Mouse (Mus musculus): ENCODE results near the gene Sez6. TPM values are rescaled to one million over a fixed set of nuclear protein-coding genes. Genes with fewer than 3 reads are reported as not detected.

Sez6 gene
- total RNA-seq, 2 experiments from 2014 or later = 162 to 163 TPM

DNA sequence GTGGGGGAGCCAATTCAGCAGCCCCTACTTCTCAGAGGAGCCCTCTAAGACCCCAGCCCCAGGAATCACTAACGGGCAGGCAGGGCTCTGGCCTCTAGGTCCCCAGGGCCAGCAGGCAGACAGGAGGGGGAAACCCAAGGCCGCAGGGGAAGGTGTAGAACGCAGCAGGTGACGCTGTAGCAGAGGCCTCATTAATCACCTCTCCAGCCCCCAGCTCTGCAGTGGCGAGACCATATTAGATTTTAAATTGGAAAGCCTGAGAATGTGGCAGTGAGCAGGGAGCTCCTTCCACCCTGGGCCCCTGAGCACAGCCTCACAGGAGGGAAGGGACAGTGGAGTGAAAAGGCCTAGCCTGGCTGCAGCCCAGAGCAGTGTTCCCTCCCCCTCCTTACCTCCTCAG, 11.6 kb downstream of the Sez6 start:
- no peak for DNase-seq (ENCODE audit: low spot score in 2 of 2)

- DNase-seq (ENCODE audit: low spot score in 2 of 2) = no peak
Measured at GRCm38 (mm10) chr11:77947860-77948259, 17.3 kb downstream of the Sez6 start.

GRCm38 (mm10) chr11:77950125-77950685, 19.6 kb downstream of the Sez6 start:
- no peak for DNase-seq (ENCODE audit: low spot score in 2 of 2)

GRCm38 (mm10) chr11:77950797-77951228, 20.2 kb downstream of the Sez6 start:
- peak; percentile 72 to 90 for DNase-seq (ENCODE audit: low spot score in 2 of 2)

DNA sequence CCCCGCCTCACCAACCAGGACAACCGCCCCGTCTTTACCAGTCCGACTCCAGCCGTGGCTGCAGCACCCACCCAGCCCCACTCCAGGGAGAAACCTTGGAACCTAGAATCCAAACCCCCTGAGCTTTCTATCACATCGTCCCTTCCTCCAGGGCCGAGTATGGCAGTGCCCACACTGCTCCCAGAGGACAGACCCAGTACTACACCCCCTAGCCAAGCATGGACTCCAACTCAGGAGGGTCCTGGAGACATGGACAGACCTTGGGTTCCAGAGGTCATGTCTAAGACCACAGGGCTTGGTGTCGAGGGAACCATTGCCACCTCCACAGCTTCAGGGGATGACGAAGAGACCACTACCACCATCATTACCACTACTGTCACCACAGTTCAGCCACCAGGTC, 23.1 kb downstream of the Sez6 start:
- no peak for DNase-seq (ENCODE audit: low spot score in 2 of 2)

GRCm38 (mm10) chr11:77956428-77956827, 25.8 kb downstream of the Sez6 start:
- DNase-seq (ENCODE audit: low spot score in 2 of 2) = no peak

DNA sequence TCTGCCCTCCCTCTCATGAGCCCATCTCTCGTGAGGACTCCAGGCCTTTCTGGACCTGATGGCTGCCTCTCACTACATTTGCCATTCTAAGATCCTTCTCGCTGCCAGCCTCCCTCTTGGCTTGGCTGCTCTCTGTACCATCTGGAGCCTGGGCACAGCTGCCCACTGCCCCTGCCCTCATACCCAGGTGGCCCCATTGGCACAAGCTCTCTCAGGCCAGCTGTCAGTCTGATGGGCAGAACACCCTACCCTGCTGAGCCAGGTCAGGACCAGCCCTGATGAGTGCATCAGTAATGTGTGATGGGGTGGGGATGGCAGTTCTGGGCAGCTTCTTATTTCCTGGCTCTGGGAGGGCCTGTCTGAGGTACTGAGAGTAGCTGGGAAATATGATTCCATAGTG, 27.7 kb downstream of the Sez6 start:
- no peak for DNase-seq (ENCODE audit: low spot score in 2 of 2)

DNA sequence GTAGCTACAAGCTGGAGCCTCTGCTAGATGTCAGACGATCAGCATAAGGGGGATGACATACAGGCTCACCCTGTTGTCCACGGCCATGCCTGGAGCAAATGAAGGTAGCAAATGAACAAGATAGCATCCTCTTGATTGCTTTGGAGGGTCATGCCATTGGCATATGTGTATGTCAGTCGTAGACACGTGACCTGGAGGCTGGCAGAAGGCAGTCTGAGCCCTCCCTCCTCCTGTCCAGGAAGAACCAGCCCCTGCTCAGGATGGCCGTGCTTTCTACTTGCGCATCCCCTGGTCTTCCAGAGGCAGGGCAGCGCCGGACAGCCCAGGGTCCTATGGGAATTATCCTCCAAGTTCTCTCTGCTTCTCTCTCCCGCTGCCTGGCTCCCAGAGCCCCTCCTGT, 28.3 kb downstream of the Sez6 start:
- no peak for DNase-seq (ENCODE audit: low spot score in 2 of 2)

- DNase-seq (ENCODE audit: low spot score in 2 of 2) = peak; percentile 80 to 83
Measured at GRCm38 (mm10) chr11:77960199-77960598, 29.6 kb downstream of the Sez6 start.

DNA sequence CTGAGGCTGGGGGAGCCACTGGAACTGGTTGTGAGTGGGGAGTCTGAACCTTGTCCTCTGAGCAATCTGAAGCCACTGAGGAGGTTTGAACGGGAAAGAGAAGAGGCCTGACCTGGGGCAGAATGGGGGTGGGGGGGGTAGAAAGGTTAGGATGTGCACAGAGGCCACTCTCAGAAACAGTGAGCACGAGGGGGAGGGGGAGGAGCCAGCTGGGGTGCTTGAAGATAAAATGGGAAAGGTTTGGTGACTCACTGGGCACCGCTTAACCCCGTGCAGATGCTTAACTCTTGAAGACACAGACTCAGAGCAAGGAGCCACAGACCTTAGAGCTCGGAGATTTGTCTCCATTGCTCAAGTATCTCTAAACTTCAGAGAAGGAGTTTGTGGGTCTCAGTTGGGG, 30.3 kb downstream of the Sez6 start:
- no peak for DNase-seq (ENCODE audit: low spot score in 2 of 2)

DNA sequence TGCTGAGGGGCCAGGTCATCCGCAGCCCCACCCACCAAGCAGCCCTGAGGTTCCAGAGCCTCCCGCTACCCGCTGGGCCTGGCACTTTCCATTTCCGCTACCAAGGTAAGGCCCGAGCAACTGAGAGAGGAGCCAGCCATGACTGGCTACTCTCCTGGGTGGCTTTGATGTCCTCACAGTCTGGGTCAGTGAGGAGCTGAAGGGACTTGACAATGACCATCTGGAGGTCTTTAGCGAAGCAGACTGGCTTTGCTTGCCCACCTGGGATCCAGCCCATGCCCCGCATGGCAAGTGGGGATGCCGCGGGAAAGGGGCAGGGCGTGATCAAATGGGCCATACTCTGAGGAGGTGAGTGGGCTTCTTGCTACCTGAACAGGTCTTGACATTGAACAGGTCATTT, 32.3 kb downstream of the Sez6 start:
- no peak for DNase-seq (ENCODE audit: low spot score in 2 of 2)

- no peak for DNase-seq (ENCODE audit: low spot score in 2 of 2)
Measured at GRCm38 (mm10) chr11:77964415-77965095, 34.0 kb downstream of the Sez6 start.

DNA sequence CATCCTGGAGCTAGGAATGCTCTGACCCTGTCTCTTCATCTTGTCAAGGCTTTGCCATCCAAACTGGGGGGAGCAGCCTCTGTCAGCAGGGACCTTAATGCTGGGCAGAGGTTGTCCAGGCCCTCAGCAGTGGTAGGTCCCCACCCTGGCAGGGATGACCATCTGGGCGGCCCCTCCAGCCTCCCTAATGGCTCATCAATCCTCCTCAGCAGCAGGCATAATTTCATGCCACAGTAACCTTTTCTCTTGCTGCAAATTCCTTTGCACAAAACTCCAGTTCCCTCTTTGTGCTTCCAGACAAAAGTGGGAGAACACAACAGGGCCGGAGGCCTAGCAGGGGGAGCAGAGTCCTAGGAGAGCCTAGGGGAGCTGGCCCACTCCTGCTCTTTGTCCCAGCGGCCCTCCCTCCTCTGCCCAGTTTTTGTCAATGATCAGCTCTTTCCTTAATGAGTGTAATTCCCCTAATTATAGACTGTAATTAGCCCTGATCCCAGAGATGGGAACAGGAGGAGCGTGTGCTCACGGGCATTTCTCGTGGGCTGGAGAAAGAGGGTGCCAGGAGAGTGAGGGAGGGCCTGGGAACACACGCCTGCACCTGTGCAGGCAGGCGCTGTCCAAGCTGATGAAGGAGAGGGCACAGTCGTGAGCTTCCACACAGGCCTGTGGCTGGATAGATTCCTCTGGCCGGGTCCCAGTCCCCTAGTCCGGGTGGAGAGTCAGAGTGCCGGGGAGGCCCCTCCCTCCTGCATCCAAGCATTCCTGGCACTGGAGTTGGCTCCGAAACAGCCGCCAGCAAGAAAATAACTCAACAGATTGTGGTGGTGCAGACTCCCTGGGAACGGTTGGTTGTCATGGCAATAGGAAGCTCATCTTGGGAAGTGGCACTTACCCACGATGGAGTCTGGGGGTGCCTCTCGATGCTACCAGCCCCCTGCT, 34.8 kb downstream of the Sez6 start:
- DNase-seq (ENCODE audit: low spot score in 2 of 2) = peak; percentile 88 to 94

DNA sequence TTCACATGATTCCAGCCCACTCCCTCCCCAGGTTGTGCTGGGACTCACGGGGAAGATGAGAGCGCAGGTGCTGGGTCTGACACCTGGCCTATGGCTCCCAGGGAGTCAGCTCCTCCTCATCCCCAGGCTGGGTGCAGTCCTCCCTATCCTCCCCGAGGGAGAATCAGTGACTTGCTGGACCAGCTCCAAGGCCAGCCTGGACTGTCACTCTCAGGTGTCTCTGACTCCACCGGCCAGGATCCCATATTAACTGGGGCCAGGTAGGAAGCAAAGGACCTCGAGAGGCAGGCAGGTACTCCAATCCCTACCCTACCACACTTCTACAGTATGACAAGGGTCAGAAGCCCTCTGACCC, 35.4 kb downstream of the Sez6 start:
- DNase-seq (ENCODE audit: low spot score in 2 of 2) = no peak

DNA sequence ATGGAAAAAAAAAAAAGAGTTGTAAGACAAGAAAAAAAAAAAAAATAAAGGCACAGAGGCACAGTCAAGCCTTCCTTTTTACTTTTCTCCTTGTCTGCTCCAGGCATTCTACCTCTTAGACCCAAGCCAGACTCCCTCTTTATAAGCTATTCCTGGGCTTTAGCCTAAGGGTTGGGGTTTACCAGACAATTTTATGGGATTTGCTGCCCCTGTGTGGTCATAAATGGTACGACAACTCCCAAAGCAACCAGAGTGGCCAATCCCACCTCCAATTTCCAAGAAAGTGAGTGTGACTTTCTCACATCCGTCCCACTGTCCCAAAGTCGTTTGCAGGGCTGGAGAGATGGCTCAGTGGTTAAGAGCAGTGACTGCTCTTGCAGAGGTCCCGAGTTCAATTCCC, 36.5 kb downstream of the Sez6 start:
- peak; percentile 87 to 90 for DNase-seq (ENCODE audit: low spot score in 2 of 2)

DNA sequence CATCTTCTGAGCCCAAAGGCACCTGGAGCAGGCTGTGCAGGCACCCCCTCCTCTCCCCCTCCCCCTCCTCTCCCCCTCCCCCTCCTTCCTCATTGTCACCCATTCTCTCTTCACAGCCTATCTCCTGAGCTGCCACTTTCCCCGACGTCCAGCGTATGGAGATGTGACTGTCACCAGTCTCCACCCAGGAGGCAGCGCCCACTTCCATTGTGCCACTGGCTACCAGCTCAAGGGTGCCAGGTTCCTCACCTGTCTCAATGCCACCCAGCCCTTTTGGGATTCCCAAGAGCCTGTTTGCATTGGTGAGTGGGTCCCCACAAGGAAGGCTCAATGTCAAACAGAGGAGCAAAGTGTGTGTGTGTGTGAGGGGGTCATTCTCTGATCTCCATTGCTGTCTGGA, 38.2 kb downstream of the Sez6 start:
- no peak for DNase-seq (ENCODE audit: low spot score in 2 of 2)

DNA sequence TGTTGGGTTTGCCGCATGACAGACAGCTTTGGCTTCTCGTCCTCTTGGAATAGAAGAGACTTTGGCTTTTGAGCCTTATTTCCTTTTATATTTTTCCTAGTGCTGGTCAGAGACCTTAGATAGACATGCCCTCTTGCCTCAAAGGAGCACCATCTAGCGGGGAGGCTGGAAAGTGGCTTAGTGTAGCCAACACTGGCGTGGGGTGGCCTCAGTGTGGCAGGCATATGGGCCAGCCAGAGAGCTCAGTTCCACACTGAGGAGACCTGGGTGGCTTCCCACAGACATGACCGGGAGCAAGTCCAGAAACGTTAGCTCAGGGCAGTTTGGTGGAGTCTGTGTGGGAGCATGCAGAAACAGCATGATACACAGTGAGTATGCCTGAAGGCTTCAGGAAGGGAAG, 40.1 kb downstream of the Sez6 start:
- DNase-seq (ENCODE audit: low spot score in 2 of 2) = no peak

- DNase-seq (ENCODE audit: low spot score in 2 of 2) = no peak
Measured at GRCm38 (mm10) chr11:77973520-77973919, 42.9 kb downstream of the Sez6 start.

DNA sequence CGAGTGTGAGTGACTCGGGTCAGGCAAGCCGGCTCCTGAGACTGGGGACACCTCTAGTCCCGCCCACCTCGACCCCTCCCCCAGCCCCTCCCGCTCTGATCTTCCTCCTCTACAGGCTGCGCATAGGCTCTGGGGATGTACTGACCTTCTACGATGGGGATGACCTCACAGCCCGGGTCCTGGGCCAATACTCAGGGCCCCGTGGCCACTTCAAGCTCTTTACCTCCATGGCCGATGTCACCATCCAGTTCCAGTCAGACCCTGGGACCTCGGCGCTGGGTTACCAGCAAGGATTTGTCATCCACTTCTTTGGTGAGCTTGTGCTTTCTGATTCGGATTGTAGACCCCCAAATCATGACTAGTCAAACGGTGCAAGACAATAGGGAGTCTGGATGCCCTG, 43.7 kb downstream of the Sez6 start:
- DNase-seq (ENCODE audit: low spot score in 2 of 2) = no peak

GRCm38 (mm10) chr11:77975873-77976272, 45.3 kb downstream of the Sez6 start:
- no peak for DNase-seq (ENCODE audit: low spot score in 2 of 2)

GRCm38 (mm10) chr11:77978161-77978560, 47.6 kb downstream of the Sez6 start:
- no peak for DNase-seq (ENCODE audit: low spot score in 2 of 2)

DNA sequence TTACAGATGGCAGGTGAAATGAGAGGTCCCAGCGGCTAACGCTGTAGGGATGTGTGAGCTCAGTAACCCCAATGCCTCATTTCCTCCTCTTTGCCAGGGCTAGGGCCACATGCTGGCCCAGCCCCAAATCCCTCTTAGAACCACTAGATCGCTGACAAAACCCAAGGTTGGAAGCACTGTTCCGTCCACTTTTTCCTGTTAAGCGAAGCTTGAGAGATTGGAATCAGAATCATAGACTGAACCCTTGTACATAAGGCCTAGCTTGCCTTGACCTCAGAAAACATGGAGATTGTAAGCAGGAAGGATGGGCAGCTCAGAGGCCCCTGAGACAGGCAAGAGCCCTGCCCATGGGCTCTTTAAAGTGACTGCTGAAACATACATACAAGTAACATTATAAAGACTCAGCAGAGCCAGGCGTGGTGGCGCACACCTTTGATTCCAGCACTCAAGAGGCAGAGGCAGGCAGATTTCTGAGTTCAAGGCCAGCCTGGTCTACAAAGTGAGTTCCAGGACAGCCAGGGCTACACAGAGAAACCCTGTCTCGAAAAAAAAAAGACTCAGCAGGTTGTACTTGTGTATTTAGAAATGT, 48.7 kb downstream of the Sez6 start:
- DNase-seq (ENCODE audit: low spot score in 2 of 2) = no peak

All from layer of hippocampus, postnatal 14 days (tissue).